Mouse (Mus musculus) C2C12 (cell line): Measurements from ENCODE around the gene Efcab6. TPM values are rescaled to one million over a fixed set of nuclear protein-coding genes. Genes with fewer than 3 reads are reported as not detected.

ENCODE experiments used
- H3K27me3 ChIP-seq: one replicate; pipeline ENCODE4 v1.6.1; 2011; ENCODE audit not compliant: control insufficient read depth, insufficient read depth, insufficient read length
- H3K36me3 ChIP-seq: one replicate; pipeline ENCODE4 v1.6.1; 2011; ENCODE audit not compliant: control insufficient read depth, insufficient read depth
- H3K4me3 ChIP-seq: one replicate; pipeline ENCODE4 v1.5.1; 2011; ENCODE audit warnings: mild to moderate bottlenecking, control low read depth; ENCODE audit not compliant: poor library complexity, insufficient read depth, severe bottlenecking
- H3K79me2 ChIP-seq: one replicate; pipeline ENCODE4 v1.6.1; 2011; ENCODE audit not compliant: control insufficient read depth, insufficient read depth
- H3K79me3 ChIP-seq: one replicate; pipeline ENCODE4 v1.6.1; 2011; ENCODE audit warnings: low read depth, control low read depth
- H3ac ChIP-seq: one replicate; pipeline ENCODE3; 2011; ENCODE audit warnings: low read depth; ENCODE audit not compliant: control insufficient read depth, insufficient read length
- CEBPB ChIP-seq: IDR thresholded peaks from one replicate; pipeline ENCODE4 v1.6.1; 2011; ENCODE audit warnings: low read depth, mild to moderate bottlenecking, control low read depth, moderate library complexity
- CTCF ChIP-seq: IDR thresholded peaks from one replicate; pipeline ENCODE4 v1.5.1; 2011; ENCODE audit not compliant: control insufficient read depth, insufficient read depth, insufficient read length
- FOSL1 ChIP-seq: IDR thresholded peaks from one replicate; pipeline ENCODE4 v1.8.0; 2011; ENCODE audit warnings: mild to moderate bottlenecking, low read length; ENCODE audit not compliant: poor library complexity, insufficient read depth, severe bottlenecking
- MAX ChIP-seq: IDR thresholded peaks from one replicate; pipeline ENCODE4 v1.6.1; 2011; ENCODE audit warnings: mild to moderate bottlenecking, control low read depth
- MYOD1 ChIP-seq: IDR thresholded peaks from one replicate; pipeline ENCODE4 v1.6.1; 2011; ENCODE audit warnings: low read depth; ENCODE audit not compliant: control insufficient read depth, insufficient read length
- MYOG ChIP-seq: IDR thresholded peaks from one replicate; pipeline ENCODE4 v1.6.1; 2011; ENCODE audit not compliant: control insufficient read depth, insufficient read length; ENCODE audit errors: extremely low read depth
- USF1 ChIP-seq: IDR thresholded peaks from one replicate; pipeline ENCODE4 v1.6.1; 2011; ENCODE audit warnings: low read depth, mild to moderate bottlenecking, control low read depth, moderate library complexity
- polyA plus RNA-seq: library from polyadenylated mRNA; unstranded; fragments of >200 nt; fragmentation: generic; extraction: Trizol; gene quantifications from one replicate; pipeline ENCODE4 v1.2.1, GENCODE M21; 2012; ENCODE audit warnings: missing spikeins

Efcab6 gene
- polyA plus RNA-seq, 1 experiment, result not detected

DNA sequence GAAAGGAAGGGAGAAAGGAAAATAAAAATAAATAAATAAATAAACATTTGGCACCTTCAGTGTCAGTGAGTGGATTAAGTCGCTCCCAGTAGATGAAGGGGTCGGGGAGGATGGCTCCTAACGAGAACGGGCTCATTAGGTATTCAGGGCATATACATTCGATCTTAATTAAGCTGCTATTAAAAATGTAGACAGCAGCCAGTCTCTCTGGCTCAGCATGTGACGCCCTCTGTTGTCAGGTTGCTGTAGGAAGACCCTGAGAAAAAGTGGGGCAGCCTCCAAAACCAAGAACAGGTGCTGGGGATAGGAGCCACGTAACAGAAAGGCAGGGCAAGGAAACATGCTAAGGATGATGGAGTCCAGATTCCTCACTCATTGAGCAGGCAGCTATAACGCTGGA lies 39.5 kb downstream of the Efcab6 start:
- Histone ChIP-seq H3K36me3 (no peaks in the 10 kb centered on the region), H3K79me3 (no peaks in the 10 kb centered on the region), H3K27me3 (peaks cover 41% of the 10 kb centered on the region), H3K79me2 (no peaks in the 10 kb centered on the region), H3K4me3 (no peak overlapping the region), H3ac (no peak overlapping the region)
- TF ChIP-seq MYOG (no peak), CTCF (no peak), FOSL1 (no peak), MYOD1 (no peak), USF1 (no peak), CEBPB (no peak), MAX (no peak)

DNA sequence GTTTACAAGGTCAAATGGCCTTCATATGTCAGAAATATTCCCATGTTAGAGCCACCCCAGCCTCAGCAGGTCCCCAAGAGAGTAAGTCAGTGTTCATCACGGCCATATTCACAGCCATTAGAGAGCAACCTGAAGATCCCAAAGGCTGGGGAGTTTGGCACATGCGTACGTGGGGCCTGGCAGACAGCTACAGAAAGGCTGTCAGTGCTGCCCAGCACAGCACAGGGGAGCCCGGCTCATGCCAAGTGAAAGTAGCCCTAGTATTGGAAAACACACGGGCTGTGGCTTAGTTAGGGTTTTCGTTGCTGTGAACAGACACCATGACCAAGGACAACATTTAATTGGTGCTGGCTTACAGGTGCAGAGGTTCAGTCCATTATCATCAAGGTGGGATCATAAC lies 40.3 kb downstream of the Efcab6 start:
- Histone ChIP-seq H3K36me3 (no peaks in the 10 kb centered on the region), H3K79me2 (no peaks in the 10 kb centered on the region), H3K79me3 (no peaks in the 10 kb centered on the region), H3ac (no peak overlapping the region), H3K27me3 (peaks cover 48% of the 10 kb centered on the region), H3K4me3 (no peak overlapping the region)
- TF ChIP-seq MYOD1 (no peak), CEBPB (no peak), FOSL1 (no peak), MAX (no peak), CTCF (no peak), USF1 (no peak), MYOG (no peak)

DNA sequence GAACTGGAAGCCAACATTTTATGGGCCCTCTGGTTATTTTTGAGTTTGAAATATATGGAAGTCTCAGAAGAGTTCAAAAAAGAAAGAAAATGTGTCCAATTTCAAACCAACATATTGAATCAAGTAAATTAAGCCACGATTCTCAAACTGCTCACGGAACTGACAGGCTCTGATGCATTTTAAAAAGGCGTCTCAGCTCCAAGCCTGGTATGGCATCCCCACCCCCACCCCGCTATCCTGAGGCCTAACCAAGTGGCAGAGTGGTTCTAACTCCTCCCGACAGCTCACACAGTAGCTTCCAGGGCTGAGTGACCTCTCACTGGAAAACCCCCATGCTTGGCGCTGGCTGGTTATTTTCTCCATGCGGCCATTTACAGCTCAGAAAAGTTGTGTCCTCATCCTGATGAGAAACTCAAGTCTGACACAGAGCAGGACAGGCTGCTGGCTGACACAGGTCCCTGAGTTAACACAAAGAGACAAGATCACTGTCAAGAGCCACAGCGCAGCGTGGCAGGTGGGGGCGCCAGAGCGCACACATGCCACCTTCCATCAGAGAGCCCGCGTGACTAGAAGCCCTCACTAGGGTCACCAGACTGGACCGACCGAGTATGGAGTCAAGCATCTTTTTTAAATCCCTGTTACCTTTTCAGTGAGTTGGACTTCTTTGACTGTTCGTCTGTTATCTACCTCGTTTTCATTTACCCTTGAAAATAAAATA lies 55.7 kb downstream of the Efcab6 start:
- H3K36me3 ChIP-seq, result no peaks in the 10 kb centered on the region
- no peak overlapping the region for H3ac ChIP-seq
- TF ChIP-seq USF1 (no peak), CEBPB (no peak), MYOG (no peak), CTCF (no peak), FOSL1 (no peak), MYOD1 (no peak), MAX (no peak)
- peaks cover 34% of the 10 kb centered on the region for H3K27me3 ChIP-seq
- no peak overlapping the region for H3K4me3 ChIP-seq
- no peaks in the 10 kb centered on the region for H3K79me2 ChIP-seq
- H3K79me3 ChIP-seq, result no peaks in the 10 kb centered on the region

DNA sequence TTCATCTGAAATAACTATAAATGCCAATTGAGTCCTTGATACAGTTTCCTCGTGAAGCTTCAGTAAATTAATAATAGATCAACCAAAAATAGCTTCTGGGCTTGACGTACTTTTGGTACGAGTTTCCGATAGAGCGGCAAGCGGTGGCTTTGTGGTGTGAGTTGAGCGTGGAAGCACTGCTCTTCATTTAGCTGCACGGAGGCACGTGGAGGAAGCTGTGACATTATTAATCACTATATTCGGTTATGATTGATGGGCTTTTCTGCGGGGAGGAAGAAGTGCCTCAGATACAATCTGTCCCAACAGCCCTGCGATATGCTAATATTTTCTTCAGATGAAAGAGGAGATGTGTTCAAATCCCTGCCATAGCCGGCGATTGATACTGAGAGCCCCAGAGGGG lies 60.9 kb downstream of the Efcab6 start:
- H3K36me3 ChIP-seq, result no peaks in the 10 kb centered on the region
- no peak for TF ChIP-seq MAX
- no peak for TF ChIP-seq FOSL1
- TF ChIP-seq CEBPB, result no peak
- no peak for TF ChIP-seq USF1
- TF ChIP-seq CTCF, result no peak
- TF ChIP-seq MYOD1, result no peak
- TF ChIP-seq MYOG, result no peak
- H3ac ChIP-seq, result no peak overlapping the region
- no peaks in the 10 kb centered on the region for H3K79me3 ChIP-seq
- no peaks in the 10 kb centered on the region for H3K79me2 ChIP-seq
- H3K4me3 ChIP-seq, result no peak overlapping the region
- peaks cover 16% of the 10 kb centered on the region for H3K27me3 ChIP-seq

DNA sequence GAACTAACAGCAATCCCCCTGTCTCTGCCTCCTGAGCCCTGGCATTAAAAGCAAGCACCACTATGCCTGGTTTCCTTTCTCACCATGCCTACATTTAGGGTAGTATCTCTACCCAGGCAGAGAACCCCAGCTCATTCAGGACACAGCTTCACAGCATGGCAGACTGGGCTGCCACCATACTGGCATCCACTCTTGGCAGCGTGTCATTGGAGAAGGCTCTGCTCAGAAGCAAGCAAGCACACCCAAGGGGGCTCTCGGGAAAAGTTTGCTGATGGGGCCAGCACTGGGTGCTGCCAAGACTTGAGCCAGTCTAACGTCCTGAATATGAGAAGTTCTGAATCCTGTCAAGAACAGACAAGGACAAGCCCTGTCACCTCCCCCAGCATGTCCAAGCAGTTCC lies 66.1 kb downstream of the Efcab6 start:
- peaks cover 33% of the 10 kb centered on the region for H3K27me3 ChIP-seq

DNA sequence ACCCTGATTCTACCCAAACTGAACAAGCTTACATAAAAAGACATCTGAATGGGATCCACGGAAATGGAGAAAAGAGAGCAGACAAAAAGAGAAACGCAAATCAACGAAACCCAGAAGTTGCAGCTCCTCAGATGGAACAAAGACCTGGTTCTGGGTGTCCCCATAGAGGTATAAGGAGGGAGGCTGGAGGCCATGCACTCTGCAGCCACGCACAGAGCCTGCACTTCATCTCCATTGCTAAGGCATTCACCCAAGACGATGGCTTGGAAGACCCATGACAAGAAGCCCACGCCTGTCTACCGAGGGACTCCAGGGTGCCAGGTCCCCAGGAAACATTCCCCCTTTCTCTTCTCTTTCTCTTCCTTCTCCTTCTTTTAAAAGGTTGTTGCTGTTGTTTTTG lies 66.6 kb downstream of the Efcab6 start:
- peaks cover 28% of the 10 kb centered on the region for H3K27me3 ChIP-seq

More for the DNA sequence above, 66.1 kb downstream of the Efcab6 start:
- Histone ChIP-seq H3K36me3 (no peaks in the 10 kb centered on the region), H3K79me2 (no peaks in the 10 kb centered on the region), H3K79me3 (no peaks in the 10 kb centered on the region), H3K4me3 (no peak overlapping the region), H3ac (no peak overlapping the region)
- no peak for TF ChIP-seq FOSL1
- no peak for TF ChIP-seq USF1
- no peak for TF ChIP-seq MAX
- no peak for TF ChIP-seq CEBPB
- no peak for TF ChIP-seq MYOG
- TF ChIP-seq MYOD1, result no peak
- no peak for TF ChIP-seq CTCF

More for the DNA sequence above, 66.6 kb downstream of the Efcab6 start:
- TF ChIP-seq CEBPB (no peak), MYOD1 (no peak), FOSL1 (no peak), CTCF (no peak), MAX (no peak), MYOG (no peak), USF1 (no peak)
- no peaks in the 10 kb centered on the region for H3K79me2 ChIP-seq
- H3ac ChIP-seq, result no peak overlapping the region
- no peak overlapping the region for H3K4me3 ChIP-seq
- H3K79me3 ChIP-seq, result no peaks in the 10 kb centered on the region
- H3K36me3 ChIP-seq, result no peaks in the 10 kb centered on the region
